Mouse (Mus musculus): Measurements from ENCODE around the gene Slc46a1. TPM values are rescaled to one million over a fixed set of nuclear protein-coding genes. Genes with fewer than 3 reads are reported as not detected.

Gene Slc46a1
- total RNA-seq, 2 experiments from 2014 or later = 2.4 to 5.8 TPM

DNA sequence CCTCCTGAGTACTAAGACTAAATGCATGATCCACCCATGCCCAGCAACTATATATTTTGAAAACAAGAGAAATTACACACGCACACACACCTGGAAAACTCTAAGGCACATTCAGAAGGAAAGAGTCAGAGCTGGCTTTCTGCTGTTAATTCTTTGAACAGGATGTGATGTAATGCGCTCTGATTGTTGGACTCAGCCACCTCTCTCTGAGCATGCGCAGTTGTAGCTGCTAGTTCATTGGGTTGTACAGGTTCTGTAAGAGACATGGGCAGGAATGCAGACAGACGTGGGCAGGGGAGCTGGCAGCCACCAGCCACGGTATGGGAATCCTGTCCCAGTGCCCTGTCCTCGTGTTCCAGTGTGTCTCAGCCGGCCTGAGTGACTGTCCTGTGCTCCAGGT is 11.2 kb upstream of the Slc46a1 start:
- ATAC-seq (replicated peaks; ENCODE audit: poor library complexity) = no peak

DNA sequence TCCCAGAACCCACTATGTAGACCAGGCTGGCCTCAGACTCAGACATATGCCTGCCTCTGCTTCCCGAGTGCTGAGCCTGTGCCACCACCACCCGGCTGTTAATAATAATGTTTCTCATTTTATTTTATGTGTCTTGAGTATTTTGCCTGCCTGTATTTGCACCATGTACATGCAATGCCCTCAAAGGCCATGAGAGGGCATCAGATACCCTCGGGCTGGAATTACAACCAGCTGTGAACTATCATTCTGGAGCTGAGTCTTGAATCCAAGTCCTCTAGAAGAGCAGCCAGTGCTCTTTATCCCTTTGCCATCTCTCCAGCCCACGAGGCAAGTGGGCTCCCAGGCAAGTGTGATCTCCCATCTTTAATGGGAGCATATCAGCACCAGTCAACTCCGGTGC is 10.2 kb upstream of the Slc46a1 start:
- ATAC-seq (replicated peaks; ENCODE audit: poor library complexity) = peak; percentile 77

DNA sequence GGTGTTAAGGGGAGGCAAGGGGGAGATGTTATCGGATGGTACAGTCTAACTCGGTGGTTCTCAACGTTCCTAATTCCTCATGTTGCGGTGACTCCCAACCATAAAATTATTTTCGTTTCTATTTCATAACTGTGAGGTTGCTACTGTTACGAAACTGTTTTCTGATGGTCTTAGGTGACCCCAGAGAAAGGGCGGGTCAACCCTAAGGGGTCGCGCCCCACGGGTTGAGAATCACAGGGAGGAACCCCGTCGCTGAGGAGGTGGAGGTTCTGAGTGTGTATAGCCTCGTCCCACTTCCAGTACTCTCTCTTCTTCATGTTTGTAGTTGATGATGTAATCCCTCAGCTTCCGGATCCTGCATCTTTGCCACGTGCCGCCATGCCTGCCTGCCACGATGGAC is 6.8 kb upstream of the Slc46a1 start:
- ATAC-seq (replicated peaks; ENCODE audit: poor library complexity) = peak; percentile 80

DNA sequence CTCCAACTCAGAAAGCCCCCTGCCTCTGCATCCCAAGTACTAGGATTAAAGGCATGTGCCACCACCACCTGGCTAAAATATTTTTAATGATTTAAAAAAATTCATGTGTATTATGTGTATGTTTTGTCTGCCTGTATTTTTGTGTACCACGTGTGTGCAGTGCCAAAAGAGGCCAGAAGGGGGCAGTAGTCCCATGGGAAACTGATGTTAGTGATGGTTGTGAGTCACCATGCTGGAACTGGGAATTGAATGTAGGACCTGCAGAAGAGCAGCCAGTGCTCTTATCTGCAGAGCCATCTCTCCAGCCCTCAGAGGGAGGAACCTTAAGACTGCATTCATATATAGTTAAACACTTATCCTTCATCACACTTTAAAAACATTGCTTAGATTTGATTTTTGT is 3.6 kb upstream of the Slc46a1 start:
- no peak for ATAC-seq (replicated peaks; ENCODE audit: poor library complexity)

DNA sequence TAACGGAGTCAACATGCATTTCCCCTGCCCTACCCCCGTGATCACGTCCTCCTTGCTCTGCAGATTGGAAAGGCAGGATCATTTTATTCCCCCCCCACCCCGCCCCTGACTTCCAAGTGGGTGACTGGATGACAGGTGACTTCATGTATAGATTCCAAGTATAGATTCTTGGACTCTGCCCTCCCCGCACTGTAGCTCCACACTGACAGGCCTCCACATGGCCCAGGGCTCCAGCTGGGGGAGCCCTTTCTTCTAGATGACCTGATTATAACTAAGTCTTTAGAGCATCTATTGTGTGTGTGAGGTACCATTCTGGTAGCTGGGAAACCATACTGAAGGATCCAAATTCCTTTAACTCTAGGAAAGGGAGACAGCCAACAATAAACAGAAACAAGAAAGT is 2.8 kb upstream of the Slc46a1 start:
- no peak for ATAC-seq (replicated peaks; ENCODE audit: poor library complexity)

DNA sequence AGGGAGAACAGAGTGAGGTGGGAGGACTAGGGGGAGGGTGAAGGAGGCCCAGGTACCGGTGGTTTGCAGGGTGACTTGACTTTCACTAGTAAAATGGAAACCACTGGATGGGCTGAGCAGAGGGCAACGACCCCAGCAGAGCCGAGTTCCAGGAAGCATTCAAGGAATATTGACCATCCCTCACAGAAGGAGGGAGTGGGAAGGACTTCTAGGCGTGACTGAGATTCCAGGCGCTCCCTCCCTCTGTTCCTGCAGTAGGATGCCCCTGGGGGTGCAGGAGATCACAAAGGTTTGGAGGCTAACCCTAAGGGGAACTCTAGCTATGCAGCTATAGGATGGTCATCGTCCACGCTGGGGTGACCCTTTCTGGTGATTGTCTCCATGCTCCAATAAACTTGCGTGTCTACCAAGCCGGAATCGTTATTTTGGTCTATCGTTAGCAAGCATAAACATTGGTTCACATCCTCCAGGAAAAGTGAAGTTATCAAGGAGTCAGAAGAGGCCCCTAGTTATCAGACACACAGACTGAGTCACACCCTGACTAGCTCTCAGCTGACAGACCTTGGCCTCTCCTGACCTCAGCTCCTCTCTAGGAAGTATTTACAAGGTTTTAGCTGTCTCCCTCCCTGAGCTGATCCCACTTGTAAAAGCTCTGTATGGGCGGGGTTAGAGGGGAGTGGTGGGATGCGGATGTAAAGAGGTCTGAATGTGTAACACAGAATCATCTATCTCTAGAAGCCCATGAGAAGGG is 2.0 kb upstream of the Slc46a1 start:
- no peak for ATAC-seq (replicated peaks; ENCODE audit: poor library complexity)

DNA sequence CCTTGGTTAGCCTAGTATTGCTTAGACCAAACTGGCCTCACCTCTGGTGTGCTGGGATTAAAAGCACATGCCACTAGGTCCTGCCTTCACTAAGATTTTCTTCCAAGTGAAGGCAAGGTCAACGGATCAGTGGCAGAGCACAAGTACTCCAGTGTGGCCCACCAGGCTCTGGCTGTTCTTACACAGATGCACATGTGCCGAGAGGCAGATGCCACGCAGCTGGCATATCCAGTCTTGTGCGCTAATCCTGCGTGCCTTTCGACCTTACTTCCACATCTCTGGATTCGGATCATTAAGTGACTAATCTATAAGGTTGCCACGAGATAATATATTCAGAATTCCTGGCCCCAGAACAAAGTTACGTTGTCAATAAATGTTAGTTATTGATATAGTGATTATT is 381 bp upstream of the Slc46a1 start:
- ATAC-seq (replicated peaks; ENCODE audit: poor library complexity) = no peak

DNA sequence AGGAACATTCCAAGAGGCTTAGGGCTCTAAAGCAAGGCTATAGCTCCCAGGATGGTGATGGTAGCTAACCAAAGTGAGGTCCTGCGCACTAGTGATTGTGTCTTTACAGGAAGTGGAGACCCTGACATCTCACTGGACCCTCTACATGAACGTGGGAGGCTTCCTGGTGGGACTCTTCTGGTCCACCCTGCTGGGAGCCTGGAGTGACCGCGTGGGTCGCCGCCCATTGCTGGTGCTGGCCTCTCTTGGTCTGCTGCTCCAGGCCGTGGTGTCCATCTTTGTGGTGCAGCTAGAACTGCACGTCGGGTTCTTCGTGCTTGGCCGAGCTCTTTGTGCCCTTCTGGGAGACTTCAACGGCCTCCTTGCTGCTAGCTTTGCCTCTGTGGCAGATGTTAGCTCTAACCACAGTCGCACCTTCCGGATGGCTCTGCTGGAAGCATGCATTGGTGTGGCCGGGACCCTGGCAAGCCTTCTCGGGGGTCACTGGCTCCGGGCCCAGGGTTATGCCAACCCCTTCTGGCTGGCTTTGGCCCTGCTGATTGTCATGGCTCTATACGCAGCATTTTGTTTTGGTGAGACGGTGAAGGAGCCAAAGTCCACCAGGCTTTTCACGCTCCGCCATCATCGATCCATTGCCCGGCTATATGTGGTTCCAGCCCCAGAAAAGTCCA is 880 bp downstream of the Slc46a1 start:
- no peak for ATAC-seq (replicated peaks; ENCODE audit: poor library complexity)

DNA sequence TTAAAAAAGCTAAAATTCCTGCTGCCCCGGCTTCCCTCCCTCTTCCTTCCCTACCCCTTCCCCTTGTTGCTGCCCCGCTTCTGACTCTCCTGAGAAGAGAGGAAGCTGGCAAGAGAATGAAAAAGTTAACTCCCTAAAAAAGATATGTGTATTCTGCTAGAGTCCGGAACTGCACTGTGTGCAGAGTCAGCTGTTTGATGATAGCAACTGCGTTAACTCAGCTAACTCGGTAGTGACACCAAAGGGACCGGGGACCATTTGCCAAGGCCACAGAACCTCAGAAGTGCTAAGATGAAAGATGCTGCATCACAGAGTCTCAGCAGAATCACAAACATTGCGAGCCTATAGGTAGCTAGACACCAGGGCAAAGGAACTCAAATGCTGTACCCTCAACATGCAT is 2.0 kb downstream of the Slc46a1 start:
- ATAC-seq (replicated peaks; ENCODE audit: poor library complexity) = no peak

DNA sequence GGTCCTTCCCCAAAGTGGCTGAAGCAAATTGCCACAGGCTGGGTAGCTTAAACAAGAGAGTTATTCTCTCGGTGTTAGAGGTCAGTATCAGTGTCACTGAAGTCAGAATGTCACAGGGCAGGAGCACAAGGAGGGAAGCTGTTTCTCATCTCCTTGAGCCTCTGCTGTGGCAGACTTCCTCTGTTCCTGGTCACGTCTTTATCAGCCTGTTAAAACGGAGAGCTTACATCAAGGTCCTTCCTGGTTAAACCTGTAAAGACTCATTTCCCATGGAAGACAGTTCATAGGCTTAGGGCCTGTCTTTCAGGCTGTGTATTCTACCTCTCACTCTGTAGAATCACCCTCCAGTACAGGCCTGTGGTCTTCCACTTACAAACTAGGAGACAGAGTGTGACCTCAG is 2.4 kb downstream of the Slc46a1 start:
- ATAC-seq (replicated peaks; ENCODE audit: poor library complexity) = no peak

DNA sequence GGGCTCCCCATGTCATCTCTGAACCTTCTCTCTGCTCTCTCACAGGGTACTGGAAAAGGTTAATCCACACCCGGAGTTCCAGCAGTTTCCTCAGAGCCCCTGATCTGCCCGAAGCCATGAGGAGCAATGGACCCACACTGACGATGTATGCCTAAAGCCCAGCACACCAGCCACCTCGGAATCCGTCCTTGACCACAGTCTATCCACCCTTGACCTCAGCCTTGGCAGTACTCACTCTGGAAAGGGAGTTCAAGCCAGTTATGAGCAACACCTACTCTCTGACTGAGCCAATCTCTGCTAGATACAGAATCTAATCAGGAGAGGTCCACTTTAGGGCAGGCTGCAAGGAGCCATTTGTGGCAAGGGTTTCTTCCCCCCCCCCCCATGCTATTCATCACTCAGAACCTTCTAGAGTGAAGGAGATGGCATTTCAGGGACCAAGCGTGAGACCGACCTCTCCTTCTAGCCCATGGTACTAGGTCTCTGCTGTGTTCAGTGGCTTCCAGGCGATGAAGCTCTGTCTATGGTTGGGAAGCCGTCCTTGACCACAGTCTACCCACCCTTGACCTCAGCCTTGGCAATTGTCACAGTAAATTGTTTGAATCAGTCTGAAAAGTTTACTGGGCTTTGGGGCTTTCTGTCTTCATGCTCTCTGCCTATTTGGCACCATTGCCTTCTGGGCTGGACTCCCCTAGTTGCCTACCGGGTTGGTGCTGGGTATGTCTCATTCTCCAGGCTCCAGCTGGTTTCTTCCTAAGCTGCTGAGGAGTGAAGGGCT is 6.0 kb downstream of the Slc46a1 start:
- no peak for ATAC-seq (replicated peaks; ENCODE audit: poor library complexity)

DNA sequence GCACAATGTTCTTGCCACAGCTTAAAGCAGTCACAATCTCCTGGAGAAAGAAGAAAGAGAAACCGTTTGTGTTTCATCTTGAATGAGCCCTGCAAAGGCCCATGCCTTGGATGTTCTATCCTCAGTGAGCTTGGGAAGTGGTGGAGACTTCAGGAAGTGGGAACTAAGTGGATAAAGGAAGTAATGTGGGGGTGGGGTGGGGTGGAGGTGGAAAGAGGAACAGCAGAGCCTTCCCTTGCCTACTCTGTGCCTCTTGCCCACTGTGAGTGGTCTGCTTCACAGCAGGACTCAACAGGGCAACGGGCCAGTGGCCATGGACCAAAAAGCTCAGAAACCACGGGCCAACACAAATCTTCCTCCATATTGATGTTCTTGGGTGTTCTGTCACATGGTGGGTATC is 9.8 kb downstream of the Slc46a1 start:
- peak; percentile 52; the same call in 1 of the 2 replicates for ATAC-seq (replicated peaks; ENCODE audit: poor library complexity)

DNA sequence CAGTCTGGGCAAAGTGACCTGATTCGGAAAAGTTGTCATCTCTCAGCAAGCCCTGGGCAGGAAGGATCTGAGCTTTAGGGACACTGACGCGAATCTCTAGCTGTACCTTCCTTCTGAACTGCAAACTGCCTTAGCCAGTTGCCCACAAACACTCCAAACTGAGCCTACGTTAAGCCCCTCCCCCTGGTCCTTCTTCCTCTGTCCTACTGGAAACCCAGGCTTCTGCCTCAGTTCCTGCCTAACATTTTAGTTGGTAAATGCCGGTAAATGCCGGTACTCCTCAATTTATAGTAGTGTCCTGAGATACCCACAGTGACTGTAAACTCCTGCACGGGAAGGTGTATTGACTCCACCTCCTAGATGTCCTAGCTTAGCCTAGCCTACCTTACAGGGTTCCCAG is 18.1 kb downstream of the Slc46a1 start:
- ATAC-seq (replicated peaks; ENCODE audit: poor library complexity) = no peak

DNA sequence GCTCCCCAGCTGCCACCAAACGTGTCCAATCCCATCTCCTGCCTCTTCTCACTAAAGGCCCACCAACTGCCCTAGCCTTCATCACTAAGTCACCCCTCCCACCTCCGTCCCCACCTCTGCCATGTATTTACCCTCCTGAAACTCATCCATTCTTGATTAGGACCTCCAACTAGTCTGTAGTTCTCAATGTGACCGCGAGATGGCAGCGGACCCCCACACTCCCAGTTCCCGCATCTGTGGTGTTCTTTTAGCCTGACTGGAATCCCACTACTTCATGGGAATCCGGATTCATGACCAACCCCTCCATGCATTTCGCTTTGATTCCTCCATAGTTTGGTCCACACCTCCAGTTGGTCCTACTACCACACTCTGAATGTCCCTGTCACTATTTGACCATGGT is 22.7 kb downstream of the Slc46a1 start:
- ATAC-seq (replicated peaks; ENCODE audit: poor library complexity) = peak; percentile 83

DNA sequence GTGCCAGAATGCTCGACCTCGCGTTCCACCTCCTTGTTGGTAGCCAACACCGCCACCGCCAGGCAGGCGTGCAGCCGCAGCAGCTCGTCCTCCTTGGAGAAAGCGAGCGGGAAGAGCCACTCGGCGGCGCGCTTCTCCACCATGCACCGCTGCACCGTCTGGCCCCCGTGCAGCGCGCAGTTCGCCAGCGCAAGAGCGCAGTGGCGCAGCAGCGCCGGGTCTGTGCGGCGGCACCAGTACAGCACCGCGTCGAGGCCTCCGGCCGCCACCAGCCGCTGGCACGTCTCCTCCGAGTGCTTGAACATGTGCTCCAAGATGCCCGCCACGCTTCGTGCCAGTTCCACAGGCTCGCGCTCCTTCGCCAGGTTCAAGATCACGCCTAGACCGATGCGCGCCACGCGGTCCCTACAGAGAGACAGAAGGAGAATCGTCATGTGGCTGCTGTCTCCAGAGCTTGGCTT is 25.3 kb downstream of the Slc46a1 start:
- ATAC-seq (replicated peaks; ENCODE audit: poor library complexity) = peak; percentile 71

DNA sequence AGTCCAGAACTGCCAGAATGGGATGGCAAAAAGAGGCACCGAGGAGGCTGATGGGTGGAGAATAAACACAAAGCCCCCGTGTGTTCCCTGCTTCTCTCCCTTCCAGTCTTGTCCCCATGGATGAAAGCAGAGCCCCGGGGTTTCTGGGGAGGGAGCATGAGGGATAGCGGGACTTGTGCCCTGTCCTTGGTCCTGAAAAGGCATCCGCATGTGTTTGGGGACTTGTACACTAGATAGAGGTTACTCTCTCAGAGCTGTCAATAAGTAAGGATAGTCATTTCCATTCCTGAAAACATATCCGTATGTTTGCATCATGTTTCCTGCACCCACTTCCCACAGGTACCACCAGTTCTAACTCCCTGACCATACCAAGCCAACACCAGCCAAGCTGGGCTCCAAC is 30.4 kb downstream of the Slc46a1 start:
- 0 out of 2 replicates have a peak, but pooled peaks have one; percentile 33 for ATAC-seq (replicated peaks; ENCODE audit: poor library complexity)

DNA sequence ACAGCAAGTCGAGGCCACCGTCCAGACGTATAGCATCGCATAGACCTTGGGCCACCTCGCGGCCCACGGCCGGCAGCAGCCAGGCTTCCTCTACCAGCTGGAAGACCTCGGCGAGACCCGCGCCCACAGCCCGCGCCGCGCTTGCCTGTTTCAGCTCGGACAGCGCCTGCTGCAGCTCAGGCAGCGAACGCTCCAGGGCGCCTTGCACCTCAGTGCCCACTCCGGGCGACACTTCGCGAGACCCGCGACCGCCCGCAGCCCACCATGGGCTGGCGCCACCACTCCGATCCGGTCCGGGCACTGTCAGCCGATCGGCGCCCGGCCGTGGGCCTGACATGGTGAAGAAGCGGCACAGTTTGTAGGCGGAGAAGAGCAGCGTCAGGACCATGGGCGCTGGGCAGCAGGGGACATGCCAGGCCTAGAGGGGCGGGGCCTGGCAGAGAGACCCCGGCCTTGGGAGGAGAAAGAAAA is 31.6 kb downstream of the Slc46a1 start:
- ATAC-seq (replicated peaks; ENCODE audit: poor library complexity) = no peak

DNA sequence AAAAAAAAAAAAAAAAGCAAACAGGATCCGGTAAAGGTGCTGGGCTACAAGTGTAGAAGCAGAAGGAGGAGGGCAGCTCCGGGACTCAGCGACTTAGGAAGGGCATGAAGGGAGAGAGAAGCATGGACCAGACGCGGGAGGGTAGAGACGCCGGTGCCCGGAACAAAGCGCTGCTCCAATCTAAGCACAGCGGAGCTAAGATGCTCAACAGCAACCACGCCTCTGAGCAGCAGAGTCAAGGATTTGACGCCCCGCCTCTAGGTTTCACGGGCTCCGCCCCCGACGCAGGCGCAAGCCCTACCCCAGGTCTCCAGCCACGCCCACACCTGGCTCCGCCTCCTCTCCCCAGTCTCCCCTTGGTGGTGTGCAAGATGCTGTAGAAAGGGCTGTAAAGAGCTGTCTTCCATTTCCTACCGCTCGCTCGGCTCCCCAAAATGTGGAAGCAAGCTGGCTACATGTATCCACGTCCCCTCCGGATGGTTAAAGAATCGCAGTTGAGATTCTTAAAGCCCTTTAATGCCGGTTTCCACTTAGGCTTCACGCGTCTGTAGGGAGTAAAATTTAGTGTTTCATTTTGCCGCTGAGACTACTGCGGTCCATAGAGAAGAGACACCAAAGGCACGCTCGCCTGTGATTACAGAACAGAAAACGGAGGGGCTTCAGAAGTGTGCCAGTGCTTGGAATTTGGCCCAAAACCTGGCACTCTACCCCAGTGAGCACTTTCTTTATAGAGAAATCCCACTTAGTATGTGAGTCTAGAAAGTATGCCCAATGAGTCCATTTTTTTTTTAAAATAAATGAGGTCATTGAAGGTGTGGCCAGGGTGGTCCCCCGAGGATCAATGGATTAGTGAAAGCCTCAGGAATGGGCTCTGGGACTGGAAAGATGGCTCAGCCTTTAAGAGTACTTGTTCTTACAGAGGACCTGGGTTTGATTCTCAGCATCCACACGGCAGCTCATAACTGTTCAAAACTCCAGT is 32.3 kb downstream of the Slc46a1 start, which contains the start of gene Sarm1:
TSS of gene Sarm1 (minus strand) at position 211 of the 979 bp plus-strand sequence.
- peak; percentile 99 for ATAC-seq (replicated peaks; ENCODE audit: poor library complexity)

DNA sequence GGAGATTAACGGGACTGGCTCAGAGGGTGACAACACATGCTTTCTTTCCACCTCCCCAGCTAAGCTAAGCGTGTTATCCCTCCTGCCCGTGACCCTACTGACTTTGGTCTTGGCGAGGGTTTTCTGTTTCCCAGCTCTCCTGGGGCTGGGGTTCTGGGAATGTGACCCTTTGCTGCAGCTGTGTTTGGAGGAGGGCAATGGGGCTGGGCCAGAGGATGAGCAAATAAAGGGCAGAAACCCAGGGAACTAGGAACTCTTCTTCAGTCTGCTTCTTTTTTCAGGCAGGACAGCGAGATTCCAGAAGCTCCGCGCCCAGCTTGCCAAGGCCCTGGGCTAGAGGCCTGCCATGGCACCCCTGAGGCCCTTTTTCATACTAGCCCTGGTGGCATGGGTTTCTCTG is 33.5 kb downstream of the Slc46a1 start, which contains the start of gene Vtn:
TSS of gene Vtn (plus strand) at position 88 of the 400 bp plus-strand sequence.
- no peak for ATAC-seq (replicated peaks; ENCODE audit: poor library complexity)

DNA sequence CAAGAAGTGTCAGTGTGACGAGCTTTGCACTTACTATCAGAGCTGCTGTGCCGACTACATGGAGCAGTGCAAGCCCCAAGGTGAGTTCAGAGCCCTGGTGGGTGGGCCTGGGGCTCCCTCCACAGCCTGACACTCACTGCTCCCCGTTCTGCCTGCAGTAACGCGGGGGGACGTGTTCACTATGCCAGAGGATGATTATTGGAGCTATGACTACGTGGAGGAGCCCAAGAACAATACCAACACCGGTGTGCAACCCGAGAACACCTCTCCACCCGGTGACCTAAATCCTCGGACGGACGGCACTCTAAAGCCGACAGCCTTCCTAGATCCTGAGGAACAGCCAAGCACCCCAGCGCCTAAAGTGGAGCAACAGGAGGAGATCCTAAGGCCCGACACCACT is 34.0 kb downstream of the Slc46a1 start:
- ATAC-seq (replicated peaks; ENCODE audit: poor library complexity) = no peak
